Mouse (Mus musculus): ENCODE measurements around the gene Eif2a. TPM values are rescaled to one million over a fixed set of nuclear protein-coding genes. Genes with fewer than 3 reads are reported as not detected.

Eif2a gene
- 123 and 132 TPM in 2 replicates for total RNA-seq (2014; fragmentation: Nextera tagmentation)
- total RNA-seq (2017) = 149 and 153 TPM in 2 replicates

DNA sequence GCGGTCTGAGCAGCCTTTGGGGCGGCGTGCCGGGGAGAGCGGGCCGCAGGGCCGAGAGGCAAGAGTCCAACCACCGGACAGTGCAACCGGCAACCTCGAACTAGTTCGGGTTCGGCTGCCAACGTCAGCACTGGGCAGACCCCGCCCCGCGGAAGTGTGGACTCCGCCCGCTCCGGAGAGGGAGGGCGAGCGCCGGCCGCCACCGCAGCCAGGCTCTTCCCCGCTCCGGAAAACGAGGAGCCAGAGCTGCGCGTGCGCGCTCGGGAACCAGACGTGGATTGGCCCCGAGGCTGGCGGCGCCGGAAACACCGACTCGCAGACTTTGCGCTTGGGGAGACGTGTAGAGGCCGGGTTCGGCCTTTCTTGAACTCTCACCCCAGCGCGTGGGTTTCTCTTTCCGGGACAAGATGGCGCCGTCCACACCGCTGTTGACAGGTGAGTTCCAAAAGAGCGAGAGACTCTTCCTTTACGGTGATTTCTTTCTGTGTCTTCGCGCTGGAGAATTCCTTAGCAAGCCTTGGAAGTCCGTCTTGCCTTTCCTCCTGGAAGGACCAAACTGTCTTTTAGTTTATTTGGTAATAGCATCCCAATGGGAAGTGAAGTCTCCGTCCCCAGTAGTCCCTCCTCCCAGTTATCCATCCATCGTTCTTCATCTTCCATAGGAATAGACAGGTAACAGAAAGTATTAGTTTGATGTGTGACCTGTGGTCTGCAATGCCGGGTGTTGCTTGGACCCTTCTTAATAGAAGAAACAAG lies at the start of gene Eif2a, which contains the start of gene Serp1:
TSS of gene Eif2a (plus strand) at position 170 of the 756 bp plus-strand sequence.
TSS of gene Serp1 (minus strand) at position 241 of the 756 bp plus-strand sequence.
- ATAC-seq (replicated peaks; ENCODE audit: low FRiP score, low TSS enrichment, poor library complexity, severe bottlenecking) = peak; percentile 99

DNA sequence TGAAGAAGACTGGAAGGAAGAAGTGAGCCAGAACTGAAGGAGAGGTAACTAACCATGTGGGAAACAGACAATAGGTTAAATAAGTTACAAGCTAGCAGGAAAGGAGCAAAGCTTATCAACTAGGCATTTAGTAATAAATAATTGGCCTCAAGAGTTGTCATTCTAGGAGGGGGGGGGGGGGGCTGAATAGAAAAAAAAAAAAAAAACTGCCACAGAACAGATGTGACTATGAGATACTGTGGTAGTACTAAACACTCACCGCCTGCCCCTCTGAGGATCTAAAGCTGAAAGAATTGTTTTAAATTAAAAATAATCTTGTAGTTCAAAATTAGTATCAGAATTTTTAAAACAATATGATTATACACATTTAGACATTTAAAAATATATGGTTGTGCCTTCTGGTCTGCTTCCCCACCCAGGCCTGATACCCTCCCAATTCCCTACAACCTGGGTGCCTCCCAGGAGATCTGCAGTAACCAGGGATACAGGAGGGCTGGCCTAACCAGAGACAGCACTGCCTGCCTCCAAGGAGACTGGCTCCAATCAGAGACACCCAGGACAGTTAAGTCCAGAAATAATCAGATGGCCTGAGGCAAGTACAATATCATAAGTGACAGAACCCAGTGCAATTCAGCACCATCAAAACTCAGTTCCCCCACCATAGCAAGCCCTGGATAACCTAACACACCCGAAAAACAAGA lies 46.7 kb upstream of the Eif2a start:
- peak; percentile 74 for ATAC-seq (replicated peaks; ENCODE audit: low FRiP score, low TSS enrichment, poor library complexity, severe bottlenecking)

DNA sequence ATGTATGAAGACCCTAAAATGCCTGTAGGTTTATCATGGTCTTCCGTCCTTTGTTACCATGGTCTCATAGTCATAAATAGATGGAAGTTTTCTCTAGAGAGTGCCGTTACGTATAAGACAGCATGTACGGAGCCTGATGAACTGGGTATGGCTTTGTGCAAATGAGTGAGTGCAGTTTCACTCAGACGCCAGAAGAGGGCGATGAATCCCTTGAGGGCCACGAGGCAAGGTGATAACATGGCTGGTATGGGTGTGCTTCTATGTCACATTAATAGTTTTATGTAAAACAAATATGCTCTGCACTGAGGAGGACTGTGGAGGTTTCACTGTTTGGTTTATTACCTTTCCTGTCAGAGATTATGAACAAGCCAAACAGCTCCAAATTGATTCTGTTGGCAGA lies 39.7 kb upstream of the Eif2a start:
- ATAC-seq (replicated peaks; ENCODE audit: low FRiP score, low TSS enrichment, poor library complexity, severe bottlenecking) = peak; percentile 70

DNA sequence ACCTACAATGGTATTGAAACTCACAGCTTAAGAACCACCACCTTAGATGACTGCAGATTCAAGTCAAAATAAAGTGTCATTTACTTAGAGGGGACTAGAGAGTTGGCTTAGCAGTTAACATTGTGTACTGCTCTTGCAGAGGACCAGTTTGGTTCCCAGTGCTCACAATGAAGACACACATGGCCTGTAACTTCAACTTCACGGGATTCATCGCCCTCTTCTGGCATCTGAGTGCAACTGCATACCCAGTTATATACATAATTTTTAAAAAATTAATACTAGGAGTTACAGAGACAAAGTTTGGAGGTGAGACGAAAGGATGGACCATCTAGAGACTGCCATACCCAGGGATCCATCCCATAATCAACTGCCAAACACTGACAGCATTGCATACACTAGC lies 38.5 kb upstream of the Eif2a start:
- no peak for ATAC-seq (replicated peaks; ENCODE audit: low FRiP score, low TSS enrichment, poor library complexity, severe bottlenecking)

DNA sequence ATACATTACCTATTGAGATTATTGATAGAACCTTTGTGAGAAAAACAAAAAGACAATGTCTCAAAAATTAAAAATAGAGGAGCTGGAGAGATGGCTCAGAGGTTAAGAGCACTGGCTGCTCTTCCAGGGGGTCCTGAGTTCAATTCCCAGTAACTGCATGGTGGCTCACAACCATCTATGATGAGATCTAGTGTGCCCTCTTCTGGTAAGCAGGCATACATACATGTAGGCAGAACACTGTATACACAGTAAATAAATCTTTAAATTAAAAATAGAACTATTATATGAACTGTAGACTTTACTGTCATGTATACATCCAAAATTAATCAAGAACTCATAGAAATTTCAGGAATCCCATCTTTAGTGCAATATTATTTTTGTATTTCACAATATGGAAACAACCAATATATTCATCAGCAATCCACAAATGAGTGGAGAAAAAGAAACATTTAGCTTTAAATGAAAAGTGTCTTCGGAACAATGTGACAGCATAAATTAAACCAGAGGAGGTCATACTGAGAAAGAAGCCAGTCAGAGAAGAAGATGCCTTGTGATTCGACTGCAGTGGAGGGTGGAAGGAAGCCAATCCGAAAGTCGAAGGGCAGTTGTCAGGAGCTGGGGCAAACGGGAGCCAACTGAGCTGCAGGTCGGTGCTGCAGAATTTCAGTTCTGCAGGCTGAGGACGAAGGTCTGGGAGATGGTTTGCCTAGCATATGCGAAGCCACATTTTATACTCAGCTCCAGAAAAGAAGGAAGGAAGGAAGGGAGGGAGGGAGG lies 37.4 kb upstream of the Eif2a start:
- 0 out of 2 replicates have a peak, but pooled peaks have one; percentile 53 for ATAC-seq (replicated peaks; ENCODE audit: low FRiP score, low TSS enrichment, poor library complexity, severe bottlenecking)

DNA sequence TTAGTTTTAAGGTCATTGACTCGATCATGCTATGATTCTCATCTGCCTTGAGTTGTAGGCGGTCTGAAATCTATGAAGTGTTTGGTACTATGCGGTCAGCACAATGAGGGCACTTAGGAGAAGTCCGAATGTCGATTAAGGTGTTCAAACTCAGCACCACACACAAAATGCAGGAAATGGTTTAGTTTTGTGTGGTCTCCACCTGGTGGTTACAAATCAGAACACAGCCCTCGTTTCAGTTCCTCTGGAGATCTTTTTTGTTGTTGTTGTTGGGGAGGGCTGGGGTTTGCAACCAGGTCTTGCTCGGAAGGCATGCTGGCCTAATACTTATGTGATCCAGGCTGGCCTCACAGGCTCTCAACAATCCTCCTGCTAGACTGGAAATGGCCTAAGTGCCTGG lies 34.8 kb upstream of the Eif2a start:
- ATAC-seq (replicated peaks; ENCODE audit: low FRiP score, low TSS enrichment, poor library complexity, severe bottlenecking) = peak; percentile 56; the same call in 1 of the 2 replicates

DNA sequence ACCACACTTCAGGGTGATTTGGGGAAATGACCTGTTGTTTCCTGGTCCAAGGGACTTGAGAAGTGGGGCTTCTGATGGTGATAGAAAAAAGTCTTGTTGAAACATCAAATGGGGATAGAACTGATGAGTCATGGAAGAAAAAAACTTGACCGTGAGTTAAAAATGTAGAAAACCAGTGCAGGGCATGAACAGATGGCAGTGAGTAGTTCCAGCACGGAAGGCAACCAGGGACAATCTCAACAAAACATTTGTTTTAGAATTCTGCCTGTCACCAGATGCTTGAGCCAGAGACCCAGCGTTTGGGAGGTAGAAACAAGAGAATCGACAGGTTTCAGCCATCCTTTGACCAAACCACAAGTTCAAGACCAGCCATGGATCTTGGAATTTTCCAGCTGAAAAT lies 32.0 kb upstream of the Eif2a start:
- no peak for ATAC-seq (replicated peaks; ENCODE audit: low FRiP score, low TSS enrichment, poor library complexity, severe bottlenecking)

DNA sequence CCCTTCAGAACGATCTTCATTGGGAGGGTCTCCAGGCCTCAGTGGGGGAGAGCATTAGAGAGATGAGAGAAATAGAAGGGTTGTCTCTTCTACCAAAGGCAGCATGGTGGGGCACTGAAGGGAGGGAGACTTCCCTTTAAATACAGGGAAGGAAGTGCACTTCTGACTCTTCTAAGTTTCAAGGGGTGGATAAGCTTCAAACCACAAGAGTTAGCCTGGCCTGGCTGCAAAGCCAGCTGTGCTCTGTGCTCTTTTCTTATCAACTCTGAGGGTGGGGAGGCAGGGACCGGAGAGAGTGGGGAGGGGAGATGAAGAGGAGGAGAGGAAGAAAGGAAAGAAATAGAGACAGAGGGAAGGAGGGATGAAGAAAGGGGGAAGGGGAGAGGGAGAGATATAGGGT lies 23.7 kb upstream of the Eif2a start:
- ATAC-seq (replicated peaks; ENCODE audit: low FRiP score, low TSS enrichment, poor library complexity, severe bottlenecking) = peak; percentile 78

DNA sequence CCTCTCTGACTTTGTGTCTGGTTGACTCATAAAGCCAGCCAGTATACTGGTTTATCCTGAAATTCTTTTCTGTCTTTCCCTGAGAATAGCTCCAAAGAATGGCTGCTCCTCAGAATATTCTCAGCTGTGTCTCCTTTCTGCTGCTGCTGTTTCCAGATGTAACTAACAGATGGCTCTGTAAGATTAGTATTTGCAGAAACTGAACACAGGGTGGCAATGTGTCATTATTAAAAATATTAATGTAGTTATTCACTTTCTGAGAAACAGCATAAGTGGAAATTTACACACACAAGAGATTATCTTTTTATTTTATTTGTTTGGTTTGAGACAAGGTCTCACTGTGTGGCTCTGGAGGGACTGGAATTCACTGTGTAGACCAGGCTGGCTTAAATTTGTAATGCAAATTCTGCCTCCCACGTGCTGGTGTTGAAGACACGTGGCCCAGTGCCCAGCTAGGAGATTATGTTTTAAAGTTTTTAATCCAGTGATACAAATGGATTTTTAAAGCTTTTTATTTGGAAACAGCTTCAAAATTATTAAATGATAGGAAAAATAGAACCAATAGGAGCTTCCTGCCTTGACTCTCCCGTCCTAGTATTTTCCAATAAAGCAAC lies 21.8 kb upstream of the Eif2a start:
- no peak; the same call in 1 of the 2 replicates for ATAC-seq (replicated peaks; ENCODE audit: low FRiP score, low TSS enrichment, poor library complexity, severe bottlenecking)

DNA sequence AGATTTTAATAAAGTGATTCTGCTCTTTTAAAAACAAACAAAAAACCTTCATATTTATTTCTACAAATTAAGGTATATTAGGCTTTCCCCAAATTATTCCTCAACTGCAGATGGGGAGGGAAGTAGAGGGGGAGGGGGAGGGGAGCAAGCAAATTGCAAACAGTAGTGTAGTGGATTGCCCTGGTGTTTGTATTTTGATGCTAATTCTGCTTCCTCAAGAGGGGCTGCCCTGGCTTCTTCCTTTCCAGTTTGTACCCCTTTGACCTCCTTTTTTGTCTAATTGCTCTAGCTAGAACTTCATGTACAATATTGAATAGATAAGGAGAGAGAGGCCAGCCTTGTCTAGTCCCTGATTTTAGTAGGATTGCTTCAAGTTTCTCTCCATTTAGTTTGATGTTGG lies 20.9 kb upstream of the Eif2a start:
- no peak for ATAC-seq (replicated peaks; ENCODE audit: low FRiP score, low TSS enrichment, poor library complexity, severe bottlenecking)

DNA sequence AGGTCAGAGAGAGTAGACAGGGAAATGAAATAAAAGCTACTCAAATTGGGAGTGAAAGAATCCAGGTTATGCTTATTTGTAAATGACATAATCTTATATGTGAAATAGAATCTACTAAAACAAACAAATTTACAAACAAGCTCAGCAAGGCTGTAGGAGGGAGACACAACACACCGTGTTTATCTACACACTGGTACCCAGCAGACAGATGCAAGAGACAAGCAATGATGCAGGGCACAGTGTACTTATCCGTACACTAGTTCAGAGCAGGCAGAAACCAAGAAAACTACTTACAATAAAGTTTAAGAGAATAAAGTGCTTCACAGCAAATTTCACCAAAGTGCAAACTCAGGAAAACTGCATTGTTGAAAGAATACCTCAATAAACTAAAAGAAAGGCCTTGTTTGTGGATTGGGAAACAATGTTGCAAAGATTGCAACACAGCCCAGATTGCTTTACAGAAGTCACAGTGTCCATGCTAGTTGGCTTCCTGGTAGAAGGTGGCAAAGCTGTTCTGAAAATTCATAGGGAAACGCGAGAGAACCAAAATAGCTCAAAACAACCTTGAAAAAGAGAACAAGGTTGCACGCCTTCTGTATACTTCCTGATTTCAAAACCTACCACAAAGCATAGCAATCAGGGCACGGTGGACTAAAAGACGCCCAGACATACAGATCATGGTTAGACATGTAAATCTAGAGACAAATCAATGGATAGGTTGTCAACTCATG lies 17.4 kb upstream of the Eif2a start:
- ATAC-seq (replicated peaks; ENCODE audit: low FRiP score, low TSS enrichment, poor library complexity, severe bottlenecking) = no peak

DNA sequence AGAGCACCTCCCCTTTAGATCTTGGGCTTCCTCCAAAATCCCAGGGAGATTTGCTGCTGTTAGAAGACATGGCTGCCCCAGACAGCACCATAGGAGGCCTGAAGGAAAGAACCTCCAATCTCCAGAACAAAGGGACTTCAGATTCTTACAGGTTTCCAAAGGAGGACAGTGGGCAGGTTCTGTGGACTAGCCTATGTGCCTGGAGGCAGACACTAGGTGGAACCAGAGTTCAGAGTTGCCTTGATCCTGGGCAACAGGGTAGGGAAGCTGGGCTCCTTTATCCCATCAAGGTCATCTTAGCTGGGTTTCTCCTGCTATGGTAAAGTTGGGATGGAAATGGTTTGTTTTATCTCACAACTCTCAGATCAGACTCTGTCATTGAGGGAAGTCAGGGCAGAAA lies 14.0 kb upstream of the Eif2a start:
- ATAC-seq (replicated peaks; ENCODE audit: low FRiP score, low TSS enrichment, poor library complexity, severe bottlenecking) = peak; percentile 86

DNA sequence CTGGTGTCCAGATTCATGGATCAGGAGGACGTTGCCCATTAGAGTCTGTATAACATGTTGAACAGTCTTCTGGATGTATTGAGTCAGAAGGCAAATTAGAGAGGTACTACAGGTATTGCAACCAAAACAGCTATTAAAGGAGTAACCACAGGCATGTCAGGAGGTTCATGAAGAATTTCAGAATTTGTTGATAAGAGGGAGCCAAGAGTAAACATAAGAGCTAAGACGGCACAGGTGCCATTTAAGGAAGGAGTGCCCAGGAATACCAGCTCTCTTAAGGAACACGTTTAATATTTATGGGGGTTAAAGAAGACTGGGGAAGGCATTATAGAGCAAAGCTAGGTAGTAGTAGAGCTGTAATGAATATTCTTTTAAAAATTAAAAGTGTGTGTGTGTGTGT lies 12.9 kb upstream of the Eif2a start:
- no peak for ATAC-seq (replicated peaks; ENCODE audit: low FRiP score, low TSS enrichment, poor library complexity, severe bottlenecking)

DNA sequence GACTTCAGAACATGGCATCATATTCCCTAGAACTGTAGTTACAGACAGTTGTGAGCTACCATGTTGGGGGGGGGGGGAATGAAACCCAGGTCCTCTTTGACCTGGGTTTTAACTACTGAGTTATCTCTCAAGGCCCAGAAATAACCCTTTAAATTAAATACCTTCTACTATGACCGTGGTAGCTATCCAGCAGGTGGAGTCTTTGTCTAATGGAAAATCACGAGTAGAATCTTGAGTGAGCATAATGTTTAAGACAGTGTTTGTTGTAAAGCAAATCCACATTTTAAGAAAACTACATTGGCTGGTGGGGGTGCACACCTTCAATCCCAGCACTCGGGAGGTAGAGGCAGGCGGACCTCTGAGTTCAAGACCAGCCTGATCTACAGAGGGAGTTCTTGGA lies 12.1 kb upstream of the Eif2a start:
- no peak for ATAC-seq (replicated peaks; ENCODE audit: low FRiP score, low TSS enrichment, poor library complexity, severe bottlenecking)

DNA sequence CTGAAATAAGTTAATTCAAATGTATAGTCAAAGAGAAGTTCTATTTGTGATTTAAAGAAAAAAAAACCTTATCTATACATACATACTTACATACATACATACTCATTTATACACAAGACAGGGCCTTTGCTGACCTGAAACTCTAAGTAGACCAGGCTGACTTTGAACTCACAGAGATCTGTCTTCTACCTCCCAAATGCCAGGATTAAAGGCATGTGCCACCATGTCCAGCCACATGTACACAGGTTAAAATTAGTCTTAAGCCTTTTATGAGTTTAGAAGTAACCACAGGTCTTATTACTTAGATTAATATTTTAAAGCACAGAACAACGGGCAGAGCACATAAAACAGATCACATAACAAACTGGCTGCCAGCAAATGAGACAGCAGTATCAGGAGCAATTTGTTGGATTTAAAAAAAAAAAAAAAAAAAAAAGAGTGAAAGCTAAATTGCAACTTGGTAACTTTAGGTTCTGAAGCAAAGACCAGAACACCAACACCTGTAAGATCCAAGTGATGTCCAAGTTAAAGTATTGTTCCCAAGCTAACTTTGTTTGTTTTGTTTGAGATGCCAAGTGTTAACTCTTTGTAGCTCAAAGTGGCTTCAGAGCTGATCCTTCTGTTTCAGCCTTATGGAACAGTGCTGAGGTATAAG lies 9.5 kb upstream of the Eif2a start:
- ATAC-seq (replicated peaks; ENCODE audit: low FRiP score, low TSS enrichment, poor library complexity, severe bottlenecking) = no peak

DNA sequence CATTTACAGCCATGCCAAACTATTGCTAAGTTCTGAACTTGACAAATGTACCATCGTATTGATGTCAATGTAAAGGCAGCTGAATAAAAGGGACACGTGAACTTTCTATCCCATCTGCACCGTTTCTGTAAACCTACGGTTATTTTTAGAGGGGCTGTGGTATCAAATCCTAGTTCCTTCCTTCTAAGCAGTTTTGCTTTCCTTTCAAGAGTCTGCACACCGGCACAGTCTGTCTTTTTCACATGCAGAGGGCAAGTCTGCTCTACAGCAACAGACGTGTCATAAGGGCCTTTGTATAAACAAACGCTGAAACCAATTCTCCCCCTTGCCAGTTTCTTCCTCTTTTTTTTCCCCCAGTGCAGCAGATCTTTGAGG lies 9.0 kb upstream of the Eif2a start:
- ATAC-seq (replicated peaks; ENCODE audit: low FRiP score, low TSS enrichment, poor library complexity, severe bottlenecking) = no peak

DNA sequence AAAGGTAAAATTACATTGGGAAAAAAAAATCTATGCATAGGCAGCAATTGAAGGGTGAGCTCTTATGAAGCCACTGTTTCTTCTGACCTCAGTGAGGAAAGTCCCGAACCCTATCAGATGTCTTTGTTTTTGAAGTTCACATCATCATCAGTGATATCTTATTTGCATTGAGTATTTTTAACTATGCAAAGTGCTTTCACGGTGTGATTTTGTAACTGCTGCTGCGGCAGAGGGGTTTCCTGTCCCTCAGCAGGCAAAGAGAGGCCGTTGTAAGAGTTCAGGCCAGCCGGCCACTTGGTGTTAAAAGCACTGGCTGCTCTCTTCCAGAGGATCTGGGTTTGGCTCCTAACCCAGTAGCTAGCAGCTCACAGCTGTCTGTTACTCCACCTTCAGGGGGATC lies 8.4 kb upstream of the Eif2a start:
- ATAC-seq (replicated peaks; ENCODE audit: low FRiP score, low TSS enrichment, poor library complexity, severe bottlenecking) = no peak

DNA sequence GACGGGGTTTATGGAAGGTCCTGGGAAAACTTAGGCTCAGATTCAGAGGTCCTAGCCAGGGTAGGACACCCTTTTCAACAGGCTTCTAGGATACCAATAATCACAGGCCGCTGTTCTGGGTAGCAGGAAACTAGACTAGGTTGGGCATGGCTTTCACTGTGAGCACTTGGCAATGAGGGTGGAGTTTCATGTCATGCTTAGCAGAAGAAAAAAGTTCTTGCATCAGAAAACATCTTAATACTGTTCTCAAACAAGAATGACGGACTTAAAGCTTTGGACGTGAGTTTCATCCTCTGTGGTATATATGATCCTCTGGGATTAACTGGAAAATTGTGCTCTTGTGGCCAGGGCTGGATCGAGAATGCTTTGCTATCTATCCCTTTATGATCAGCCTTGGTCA lies 7.8 kb upstream of the Eif2a start:
- ATAC-seq (replicated peaks; ENCODE audit: low FRiP score, low TSS enrichment, poor library complexity, severe bottlenecking) = no peak

DNA sequence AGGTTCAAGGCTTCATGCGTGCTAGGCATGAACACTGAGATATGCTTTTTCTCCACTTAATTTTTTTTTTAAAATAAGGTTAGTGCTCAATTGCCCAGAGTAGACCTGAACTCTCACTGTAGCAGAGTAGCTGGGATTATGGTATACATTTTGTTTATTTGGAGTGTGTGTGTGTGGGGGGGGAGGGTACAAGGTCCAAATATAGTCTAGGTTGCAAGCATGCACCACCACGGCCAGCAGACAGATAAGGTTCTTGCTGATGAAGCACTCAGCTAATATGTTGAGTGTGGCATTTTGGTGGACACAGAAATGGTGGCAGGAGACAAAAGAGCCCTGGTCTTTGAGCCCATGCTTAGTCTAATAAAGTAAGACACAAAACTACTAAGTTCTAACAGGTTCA lies 6.7 kb upstream of the Eif2a start:
- no peak for ATAC-seq (replicated peaks; ENCODE audit: low FRiP score, low TSS enrichment, poor library complexity, severe bottlenecking)

Measured in megakaryocyte-erythroid progenitor cell, adult 5-6 weeks (primary cell).